Mouse (Mus musculus) stomach, postnatal 0 days (tissue): Measurements from ENCODE around the gene Tmem30b.

ENCODE experiments used
- CTCF ChIP-seq: IDR thresholded peaks from 2 replicates; pipeline ENCODE4 v1.5.1; 2016; ENCODE audit warnings: antibody characterized with exemption, low read depth, mild to moderate bottlenecking, moderate library complexity
- EP300 ChIP-seq: optimal IDR thresholded peaks from 2 replicates; pipeline ENCODE3; 2016; ENCODE audit warnings: antibody characterized with exemption

DNA sequence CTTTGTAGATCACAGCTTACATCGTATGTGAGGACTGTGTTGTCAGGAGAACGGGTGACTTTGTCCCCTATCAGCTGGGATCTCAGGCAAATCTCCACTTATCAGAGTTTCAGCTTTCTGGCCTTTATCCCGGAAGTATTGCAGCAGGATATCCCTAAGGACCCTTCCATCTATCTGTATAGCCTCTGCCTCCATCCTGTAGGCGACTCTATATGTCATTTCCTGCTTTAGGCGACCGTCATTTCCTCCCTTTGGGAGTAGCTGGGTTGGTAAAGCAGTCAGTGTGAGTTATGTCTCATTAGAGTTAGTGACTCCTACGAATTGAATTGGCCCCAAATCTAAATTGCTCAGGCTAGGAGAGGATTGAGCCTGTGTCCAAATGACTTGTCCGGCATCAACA is 49.0 kb upstream of the Tmem30b start:
- TF ChIP-seq CTCF (no peak), EP300 (no peak)
